Mouse (Mus musculus): Measurements from ENCODE around the gene Ebf1. TPM values are rescaled to one million over a fixed set of nuclear protein-coding genes. Genes with fewer than 3 reads are reported as not detected.

The Ebf1 gene
- total RNA-seq, 2 experiments from 2014 or later, result 5.5 to 8.2 TPM

GRCm38 (mm10) chr11:44777331-44778310 lies 160.5 kb downstream of the Ebf1 start:
- DNase-seq (ENCODE audit: low spot score), result no peak

GRCm38 (mm10) chr11:44779030-44779429 lies 161.9 kb downstream of the Ebf1 start:
- DNase-seq (ENCODE audit: low spot score), result no peak

- DNase-seq (ENCODE audit: low spot score), result no peak
These were observed 167.3 kb downstream of the Ebf1 start for GRCm38 (mm10) chr11:44784255-44785029.

- no peak for DNase-seq (ENCODE audit: low spot score)
These were observed 167.9 kb downstream of the Ebf1 start for GRCm38 (mm10) chr11:44785063-44785462.

GRCm38 (mm10) chr11:44785479-44785878 lies 168.4 kb downstream of the Ebf1 start:
- DNase-seq (ENCODE audit: low spot score), result no peak

- DNase-seq (ENCODE audit: low spot score), result no peak
These were observed 170.9 kb downstream of the Ebf1 start for GRCm38 (mm10) chr11:44788003-44788402.

GRCm38 (mm10) chr11:44792816-44793215 lies 175.7 kb downstream of the Ebf1 start:
- DNase-seq (ENCODE audit: low spot score), result no peak

- DNase-seq (ENCODE audit: low spot score), result no peak
These were observed 177.8 kb downstream of the Ebf1 start for GRCm38 (mm10) chr11:44794883-44795282.

- no peak for DNase-seq (ENCODE audit: low spot score)
These were observed 178.7 kb downstream of the Ebf1 start for GRCm38 (mm10) chr11:44795767-44796166.

- DNase-seq (ENCODE audit: low spot score), result no peak
These were observed 181.2 kb downstream of the Ebf1 start for GRCm38 (mm10) chr11:44798270-44798669.

GRCm38 (mm10) chr11:44804046-44804445 lies 186.9 kb downstream of the Ebf1 start:
- DNase-seq (ENCODE audit: low spot score), result no peak

- no peak for DNase-seq (ENCODE audit: low spot score)
These were observed 189.5 kb downstream of the Ebf1 start for GRCm38 (mm10) chr11:44806589-44806988.

- no peak for DNase-seq (ENCODE audit: low spot score)
These were observed 191.9 kb downstream of the Ebf1 start for GRCm38 (mm10) chr11:44808855-44809546.

GRCm38 (mm10) chr11:44811007-44811406 lies 193.9 kb downstream of the Ebf1 start:
- no peak for DNase-seq (ENCODE audit: low spot score)

GRCm38 (mm10) chr11:44812193-44812746 lies 195.2 kb downstream of the Ebf1 start:
- no peak for DNase-seq (ENCODE audit: low spot score)

GRCm38 (mm10) chr11:44813534-44813933 lies 196.4 kb downstream of the Ebf1 start:
- no peak for DNase-seq (ENCODE audit: low spot score)

GRCm38 (mm10) chr11:44814847-44815246 lies 197.7 kb downstream of the Ebf1 start:
- peak; percentile 47 for DNase-seq (ENCODE audit: low spot score)

- DNase-seq (ENCODE audit: low spot score), result no peak
These were observed 198.9 kb downstream of the Ebf1 start for GRCm38 (mm10) chr11:44815991-44816390.

GRCm38 (mm10) chr11:44822312-44822711 lies 205.2 kb downstream of the Ebf1 start:
- no peak for DNase-seq (ENCODE audit: low spot score)

GRCm38 (mm10) chr11:44832227-44832939 lies 215.3 kb downstream of the Ebf1 start:
- DNase-seq (ENCODE audit: low spot score), result no peak

GRCm38 (mm10) chr11:44832940-44833254 lies 215.8 kb downstream of the Ebf1 start:
- no peak for DNase-seq (ENCODE audit: low spot score)
